Mouse (Mus musculus): Measurements from ENCODE around the gene Dnah2.
"Not testable (repeated sequence)": the region's sequence is repeated elsewhere in the genome, so short reads cannot be mapped to it uniquely, and the experiment has no call there.

Gene Dnah2

DNA sequence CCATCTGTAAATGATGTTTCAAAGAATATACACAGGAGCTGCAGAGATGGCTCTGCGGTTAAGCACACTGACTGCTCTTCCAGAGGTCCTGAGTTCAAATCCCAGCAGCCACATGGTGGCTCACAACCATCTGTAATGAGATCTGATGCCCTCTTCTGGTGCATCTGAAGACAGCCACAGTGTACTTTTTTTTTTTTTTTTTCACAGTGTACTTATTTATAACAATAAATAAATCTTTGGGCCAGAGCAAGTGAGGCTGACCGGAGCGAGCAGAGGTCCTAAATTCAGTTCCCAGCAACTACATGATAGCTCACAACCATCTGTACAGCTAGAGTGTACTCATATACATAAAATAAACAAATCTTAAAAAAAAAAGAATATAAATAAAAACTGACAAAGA is 18.6 kb downstream of the Dnah2 start:
- not testable (repeated sequence) for DNase-seq (ENCODE audit: low read depth, low spot score)

DNA sequence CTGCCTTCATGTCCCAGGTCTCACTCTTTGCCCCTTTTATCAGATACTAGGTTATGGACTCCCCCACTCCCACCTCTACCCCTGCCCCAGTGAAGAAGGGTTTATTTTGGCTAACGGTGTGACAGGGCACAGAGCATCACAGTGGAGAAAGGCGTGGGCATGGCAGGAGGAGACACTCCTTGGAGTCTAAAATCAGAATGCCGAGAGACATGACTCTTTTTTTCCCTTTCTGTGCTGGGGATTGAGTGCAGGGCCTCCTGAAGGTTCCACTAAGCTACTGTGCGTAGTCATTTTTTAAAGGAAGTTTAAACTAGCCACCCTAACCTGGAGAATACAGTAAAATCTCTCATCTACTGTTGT is 20.9 kb downstream of the Dnah2 start:
- no peak for DNase-seq (ENCODE audit: low read depth, low spot score)

DNA sequence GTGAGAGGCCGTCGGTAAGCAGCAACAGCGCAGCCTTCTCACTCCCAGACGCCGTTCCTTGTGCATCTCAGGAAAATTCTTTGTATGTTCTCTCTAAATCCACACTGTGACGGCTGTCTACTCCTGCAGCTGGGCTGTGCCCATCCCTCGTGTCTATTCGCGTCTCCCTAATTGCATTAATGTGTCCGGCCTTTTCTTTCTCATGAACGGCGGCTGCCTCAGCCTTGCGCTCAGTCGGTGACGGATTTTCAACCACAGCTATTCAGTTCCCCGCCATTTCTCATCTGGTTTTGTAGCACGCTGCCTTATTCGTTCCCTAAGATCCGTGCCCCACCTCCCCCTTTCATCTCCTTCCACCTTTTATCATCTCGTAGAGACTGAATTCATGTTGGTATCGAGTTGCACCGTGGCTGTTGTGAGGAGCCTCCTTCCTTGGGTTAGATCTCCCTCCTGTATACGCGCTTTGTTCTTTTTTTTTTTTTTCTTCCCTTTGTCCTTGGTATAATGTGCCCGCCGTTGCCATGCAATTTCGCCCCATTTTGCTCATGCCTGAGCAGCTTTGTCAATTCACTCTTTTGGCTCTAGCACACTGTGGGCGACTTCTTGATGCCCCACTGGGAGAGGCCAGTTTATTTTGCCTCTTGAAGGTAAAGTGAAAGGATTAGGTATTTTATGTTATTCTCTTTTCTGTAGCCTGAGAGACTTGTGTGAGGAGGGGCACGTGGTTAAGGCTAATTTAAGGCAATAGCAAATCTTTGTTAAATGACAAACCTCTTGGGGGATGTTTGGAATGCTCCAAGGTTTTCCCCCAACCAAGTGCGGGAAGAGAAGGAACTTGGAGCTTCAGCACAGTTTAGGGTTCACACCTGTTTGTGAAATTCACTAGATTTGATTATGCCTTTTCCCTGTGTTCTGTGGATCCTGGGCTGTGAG is 21.5 kb downstream of the Dnah2 start:
- DNase-seq (ENCODE audit: low read depth, low spot score) = peak; percentile 38

DNA sequence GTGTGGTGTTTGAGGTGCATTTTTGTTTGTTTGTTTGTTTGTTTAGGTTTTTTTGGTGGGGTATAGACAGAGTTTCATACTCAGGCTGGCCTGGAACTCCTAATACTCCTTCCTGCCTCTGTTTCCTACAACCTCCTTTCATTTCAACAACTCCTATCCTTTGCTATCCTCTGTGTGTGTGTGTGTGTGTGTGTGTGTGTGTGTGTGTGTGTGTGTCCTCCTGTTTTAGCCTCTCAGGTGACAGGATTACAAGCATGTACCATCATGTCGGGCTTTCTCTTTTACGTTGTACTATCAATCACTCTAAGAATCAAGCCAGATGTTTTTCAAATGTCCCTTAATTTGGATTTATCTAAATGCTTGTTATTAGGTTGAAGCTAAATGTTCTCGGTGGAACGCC is 22.3 kb downstream of the Dnah2 start:
- no peak for DNase-seq (ENCODE audit: low read depth, low spot score)

DNA sequence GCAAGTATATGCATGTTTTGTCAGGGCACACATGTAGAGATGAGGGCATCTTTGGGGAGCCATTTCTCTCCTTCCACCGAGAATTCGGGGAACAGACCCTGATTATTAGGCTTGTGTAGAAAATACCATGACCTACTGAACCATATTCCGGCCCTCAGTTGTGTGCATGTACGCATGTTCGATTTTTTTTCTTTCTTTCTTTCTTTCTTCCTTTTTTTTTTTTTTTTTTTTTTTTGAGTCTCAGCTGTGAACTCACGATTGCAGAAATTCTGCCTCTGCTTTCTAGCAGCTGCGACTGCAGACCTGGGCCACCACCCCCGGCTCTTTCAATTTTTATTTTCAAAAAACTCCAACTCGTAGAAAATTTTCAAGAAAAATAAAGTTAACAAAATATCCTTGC is 23.2 kb downstream of the Dnah2 start:
- no peak for DNase-seq (ENCODE audit: low read depth, low spot score)

DNA sequence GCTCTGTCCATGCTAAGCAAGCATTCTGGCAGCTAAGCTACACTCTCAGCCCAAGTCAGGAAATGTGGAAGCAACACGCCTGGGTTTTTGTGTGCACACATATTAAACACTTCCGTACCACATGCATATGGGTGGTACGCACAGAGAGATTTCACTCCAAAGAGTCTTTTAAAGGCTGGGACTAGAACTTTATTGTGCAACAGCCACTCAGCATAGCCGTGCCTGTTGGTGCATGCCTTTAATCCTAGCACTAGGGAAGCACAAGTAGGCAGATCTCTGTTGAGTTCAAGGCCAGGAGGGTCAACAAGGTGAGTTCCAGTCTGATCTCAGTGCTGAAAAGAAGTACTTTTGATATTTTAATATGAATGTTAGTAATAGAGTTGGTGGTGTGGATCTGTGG is 25.3 kb downstream of the Dnah2 start:
- no peak for DNase-seq (ENCODE audit: low read depth, low spot score)

DNA sequence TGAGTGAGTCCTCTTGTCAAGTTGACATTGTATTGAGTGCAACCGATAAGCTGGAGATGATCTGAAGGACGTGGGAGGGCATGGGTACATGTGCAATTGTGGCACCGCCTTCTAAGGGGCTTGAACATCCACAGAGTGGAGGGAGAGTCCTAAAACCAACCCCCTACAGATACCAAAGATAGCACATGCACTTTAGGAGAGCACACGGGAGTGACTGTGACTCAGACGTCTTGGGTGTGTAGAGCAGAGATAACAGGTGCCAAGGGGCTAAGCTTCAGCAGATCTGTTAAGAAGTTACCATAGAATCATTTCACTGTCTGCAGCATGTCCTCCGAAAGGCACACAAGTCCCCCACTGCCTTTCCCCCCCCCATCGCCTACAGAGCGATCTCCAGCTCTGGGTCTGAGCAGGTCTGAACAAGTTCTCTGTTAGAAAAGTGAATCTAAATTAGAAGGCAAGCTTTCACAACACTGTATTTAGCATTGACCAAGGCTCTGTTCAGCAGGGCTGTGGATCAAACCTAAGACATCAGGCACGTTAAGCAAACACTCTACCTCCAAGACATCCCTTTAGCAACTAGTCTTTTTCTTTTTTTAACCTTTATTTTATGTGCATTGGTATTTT is 27.3 kb downstream of the Dnah2 start:
- no peak for DNase-seq (ENCODE audit: low read depth, low spot score)

DNA sequence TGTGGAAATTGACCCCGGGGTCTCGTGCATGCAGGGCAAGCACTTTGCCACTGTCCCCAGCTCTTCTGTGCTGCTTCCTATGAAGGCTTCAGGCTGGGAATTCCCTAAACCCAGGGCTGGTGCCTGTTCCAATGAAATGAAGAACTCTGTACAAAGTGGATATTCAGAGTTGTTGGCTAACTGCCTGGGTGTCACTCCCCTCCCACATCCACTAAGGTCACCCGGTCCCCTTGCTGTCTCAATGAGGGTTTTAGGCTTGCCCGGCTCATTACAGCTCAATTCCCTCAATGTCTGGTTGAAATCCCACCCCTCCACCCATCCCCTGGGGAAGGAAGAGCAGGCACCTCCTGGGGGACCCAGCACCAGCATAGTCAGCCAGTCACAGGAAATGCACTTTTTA is 28.9 kb downstream of the Dnah2 start:
- no peak for DNase-seq (ENCODE audit: low read depth, low spot score)

DNA sequence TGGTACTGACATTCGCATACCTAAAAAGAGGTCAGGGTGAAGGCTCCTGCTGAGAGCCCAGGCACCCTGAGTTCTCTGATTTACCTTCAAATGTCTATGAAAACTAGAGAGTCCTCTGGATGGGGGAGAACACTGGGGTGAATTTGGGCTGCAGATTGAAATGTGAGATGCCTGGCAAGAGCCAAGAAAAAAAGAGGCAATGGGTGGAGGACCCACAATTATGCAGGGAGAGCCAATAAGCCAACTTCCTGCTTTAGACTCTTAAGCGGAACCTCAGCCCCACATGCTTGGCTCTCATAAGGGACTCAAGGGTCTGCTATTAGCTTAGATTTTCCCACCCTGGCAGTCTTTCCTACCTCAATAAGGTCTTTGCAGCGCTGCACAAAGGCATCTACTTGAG is 32.2 kb downstream of the Dnah2 start:
- DNase-seq (ENCODE audit: low read depth, low spot score) = no peak

DNA sequence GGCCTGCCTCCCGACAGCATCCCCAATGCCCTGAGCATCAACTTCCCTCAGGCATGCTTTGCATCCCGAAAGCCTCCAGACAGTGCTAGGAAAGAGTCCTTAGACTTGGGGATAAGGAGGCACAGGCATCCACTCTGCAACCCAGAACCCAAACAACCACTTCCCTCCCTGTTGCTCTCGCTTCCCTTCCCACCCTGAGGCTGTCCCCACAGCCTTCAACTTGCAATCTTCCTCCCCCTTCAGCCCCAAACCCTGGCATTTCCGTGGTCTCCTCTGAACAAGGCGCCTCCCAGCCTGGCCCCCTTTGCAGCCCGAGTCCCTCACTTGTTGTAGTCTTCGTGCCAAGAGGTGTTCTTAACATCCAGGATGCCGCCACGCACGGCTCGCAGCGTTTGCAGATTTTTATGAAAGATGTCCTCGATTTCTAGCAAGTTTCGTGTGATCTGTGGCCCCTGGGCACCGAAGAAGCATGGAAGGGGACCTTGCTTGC is 32.7 kb downstream of the Dnah2 start:
- no peak for DNase-seq (ENCODE audit: low read depth, low spot score)

DNA sequence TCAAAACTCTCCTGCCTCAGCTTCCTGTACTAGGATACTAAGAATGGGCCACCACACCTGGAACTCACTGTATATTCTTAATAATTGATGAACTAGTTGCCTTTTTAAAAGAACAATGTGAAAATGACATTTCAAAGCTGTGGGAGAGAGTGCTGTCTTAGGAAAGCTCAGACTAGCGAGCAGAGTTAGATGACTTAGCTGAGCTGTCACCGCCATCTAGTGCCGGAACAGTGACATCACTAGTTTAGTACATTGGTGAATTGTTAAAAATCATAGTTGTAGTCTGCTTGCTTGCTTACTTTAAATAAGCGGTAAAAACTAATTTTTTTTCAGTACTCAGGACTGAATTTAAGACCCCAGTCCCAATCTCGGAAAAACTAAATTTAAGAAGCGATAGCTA is 35.1 kb downstream of the Dnah2 start:
- peak; percentile 54 for DNase-seq (ENCODE audit: low read depth, low spot score)

DNA sequence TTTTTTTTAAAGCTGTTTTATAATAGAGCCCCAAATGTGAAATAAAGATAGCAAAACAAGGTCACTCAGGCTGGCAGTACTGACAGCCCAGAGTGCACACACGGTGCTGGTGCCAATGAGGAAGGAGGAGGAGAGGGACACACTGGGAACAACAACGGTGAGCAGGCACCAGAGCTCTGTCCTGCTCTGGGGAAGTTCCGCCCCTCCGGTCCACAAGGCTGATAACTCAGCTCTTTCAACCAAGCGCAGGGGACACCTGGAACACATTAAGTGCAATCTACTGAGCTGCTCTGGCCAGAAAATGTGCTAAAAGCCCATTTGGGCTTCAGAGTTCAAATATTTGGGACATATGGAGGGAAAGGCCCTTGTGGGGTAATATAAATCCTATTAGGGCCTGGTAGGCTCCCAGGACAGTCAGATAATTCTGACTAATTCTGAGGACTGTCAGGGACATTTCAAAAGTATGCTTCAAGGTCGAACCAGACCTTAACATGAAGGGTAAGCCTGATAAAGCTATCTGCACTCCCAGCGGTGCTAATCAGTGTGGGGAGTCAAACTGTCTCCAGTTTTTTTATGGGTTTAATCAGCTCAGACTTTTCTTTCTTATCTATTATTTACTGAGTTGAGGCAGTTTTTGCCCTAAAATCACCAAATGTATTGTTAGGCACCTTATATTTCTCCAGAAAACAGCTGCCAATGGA is 38.0 kb downstream of the Dnah2 start:
- peak; percentile 13 for DNase-seq (ENCODE audit: low read depth, low spot score)

DNA sequence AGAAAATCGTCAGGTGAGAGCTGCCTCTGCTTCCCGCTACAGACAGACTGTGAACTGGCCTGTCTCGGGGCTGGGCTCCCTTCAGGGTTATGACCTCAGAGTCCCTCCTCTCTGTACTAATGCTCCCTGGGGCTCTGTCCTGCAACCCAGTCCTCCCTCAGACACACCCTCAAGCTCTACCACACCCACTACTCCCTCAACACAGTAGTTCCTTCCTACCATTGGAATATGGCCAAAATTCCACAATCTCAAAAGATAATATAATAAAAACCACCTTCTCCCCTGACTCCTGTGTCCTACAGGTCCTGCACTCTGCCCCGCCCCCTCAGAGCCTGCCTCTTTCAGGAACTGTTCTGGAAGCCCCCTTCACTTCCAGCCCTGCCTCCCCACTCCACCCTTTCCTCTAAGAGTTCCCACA is 45.0 kb downstream of the Dnah2 start:
- DNase-seq (ENCODE audit: low read depth, low spot score) = no peak

DNA sequence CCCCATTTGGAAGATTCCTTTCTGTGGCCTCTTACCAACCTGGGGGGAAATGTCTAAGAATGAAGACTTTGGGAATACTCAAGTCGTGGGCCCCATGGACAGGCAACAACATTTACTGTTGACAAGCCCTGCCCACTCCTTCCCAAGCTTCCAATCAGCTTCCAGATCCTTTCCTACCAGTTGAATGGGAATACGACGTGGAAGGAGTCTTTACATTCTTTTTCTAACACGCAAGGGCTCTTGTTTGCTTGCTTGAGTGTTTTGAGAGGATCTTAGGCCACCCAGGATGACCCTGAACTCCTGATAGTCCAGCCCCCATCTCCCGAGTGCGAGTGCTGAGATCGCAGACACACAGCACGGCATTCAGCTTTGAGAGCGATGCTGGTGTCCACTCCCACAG is 47.4 kb downstream of the Dnah2 start:
- no peak for DNase-seq (ENCODE audit: low read depth, low spot score)

DNA sequence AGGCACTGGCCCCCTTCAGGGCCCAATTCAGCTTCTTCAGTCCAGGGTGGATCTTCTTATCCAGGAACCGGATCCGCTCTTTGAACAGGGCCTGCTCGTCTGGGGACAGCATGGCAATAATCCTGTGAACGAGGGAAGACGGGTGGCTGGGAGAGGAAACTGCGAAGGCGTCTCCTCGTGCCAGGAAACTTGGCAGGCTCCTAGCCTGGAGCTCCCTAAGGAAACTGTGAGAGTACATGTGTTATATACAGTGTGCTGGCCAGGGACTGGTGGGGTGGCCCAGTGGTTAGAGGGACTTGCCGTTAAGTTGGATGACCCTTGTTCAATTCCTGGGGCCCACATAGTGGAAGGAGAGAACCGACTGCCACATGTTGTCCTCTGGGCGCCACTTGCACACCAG is 49.8 kb downstream of the Dnah2 start:
- DNase-seq (ENCODE audit: low read depth, low spot score) = no peak

DNA sequence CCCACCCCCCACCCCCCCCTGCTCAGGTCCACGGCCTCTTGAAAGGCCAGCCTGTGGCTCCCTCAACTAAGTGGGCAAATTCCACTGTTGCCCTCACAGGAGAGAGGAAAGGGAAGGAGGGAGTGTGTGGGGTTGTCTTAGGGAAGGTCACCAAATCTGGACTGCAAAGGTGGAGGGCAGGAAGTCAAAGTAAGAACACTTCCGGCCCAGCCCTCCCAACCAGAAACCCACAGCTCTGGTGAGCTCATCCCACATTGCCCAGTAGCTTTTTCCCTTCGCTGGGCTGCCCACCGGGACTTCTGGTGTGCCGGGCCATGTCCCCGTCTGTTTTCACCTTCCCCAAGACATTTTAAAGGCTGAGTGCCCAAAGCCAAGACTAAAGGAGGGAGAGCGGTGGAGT is 57.2 kb downstream of the Dnah2 start:
- DNase-seq (ENCODE audit: low read depth, low spot score) = no peak

DNA sequence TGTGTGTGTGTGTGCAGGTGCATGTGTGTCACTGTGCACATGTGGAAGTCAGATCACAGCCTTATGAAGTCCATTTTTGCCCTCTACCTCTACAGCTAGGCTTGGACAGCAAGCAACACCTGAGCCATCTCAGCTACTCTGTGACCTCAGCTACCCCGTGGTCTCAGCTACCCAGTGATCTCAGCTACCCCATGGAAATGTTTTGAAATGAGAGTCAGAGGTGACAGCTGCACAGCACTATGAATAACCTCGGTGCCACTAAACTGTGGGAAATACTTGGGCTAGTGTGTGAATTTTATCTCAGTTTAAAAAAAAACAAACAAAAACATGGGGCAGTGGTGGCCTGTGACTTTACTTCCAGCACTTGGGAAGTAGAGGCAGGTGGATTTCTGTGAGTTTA is 58.0 kb downstream of the Dnah2 start:
- DNase-seq (ENCODE audit: low read depth, low spot score) = no peak

DNA sequence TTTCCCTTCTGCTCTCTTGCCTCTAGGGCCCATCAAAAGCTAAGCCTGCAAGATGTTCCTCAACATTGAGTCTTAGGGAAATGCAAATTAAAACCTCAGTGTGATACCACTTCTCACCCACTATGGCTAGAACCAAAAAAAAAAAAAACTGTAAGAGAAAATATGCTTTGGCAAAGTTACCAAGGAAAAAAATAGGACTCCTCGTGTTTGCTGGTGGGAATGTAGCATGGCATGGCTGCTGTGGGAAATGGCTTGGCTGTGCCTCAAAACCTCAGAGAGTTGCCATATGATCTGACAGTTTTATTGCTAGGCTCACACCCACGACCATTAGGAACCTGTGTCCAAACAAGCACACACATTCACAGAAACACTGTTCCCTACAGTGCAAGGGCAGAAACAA is 61.4 kb downstream of the Dnah2 start:
- DNase-seq (ENCODE audit: low read depth, low spot score) = no peak

DNA sequence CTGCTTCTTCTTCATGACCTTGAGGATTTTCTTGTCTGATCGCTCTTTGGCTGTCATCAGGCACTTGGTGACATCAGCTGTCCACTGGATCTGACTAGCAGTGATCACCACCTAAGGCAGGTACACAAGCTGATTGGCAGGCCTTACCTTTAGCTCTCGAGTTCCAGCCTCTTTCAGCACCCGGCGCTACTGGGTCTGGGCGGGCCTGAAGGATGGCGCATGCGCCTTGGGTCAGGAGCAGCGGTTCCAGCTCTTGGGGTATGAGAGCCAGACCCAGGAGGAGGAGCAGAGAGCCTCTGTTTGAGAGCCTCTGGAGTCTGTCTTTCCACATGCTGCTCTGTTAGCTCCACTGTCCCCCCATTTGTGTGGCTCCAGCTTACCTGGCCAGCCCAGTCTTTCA is 71.3 kb downstream of the Dnah2 start:
- no peak for DNase-seq (ENCODE audit: low read depth, low spot score)

DNA sequence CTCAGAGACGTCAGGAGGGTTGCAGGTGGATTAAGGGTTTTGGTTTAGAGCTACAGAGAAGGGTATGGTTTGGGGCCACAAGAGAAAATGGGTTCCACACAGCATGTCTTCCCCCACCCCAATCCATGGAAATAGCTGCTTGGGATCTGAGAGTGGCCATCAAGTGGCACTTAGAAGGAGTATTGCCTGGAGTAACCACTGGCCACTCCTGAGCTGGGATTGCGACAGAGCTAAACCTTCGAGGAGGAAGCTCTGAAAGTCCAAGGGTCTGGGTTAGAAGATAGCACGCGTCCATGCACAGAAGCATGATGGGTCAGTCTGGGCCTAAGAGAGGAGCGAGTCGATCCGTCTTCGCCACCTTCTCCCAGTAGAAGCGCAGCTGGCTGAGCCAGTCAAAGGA is 72.1 kb downstream of the Dnah2 start:
- no peak for DNase-seq (ENCODE audit: low read depth, low spot score)

DNA sequence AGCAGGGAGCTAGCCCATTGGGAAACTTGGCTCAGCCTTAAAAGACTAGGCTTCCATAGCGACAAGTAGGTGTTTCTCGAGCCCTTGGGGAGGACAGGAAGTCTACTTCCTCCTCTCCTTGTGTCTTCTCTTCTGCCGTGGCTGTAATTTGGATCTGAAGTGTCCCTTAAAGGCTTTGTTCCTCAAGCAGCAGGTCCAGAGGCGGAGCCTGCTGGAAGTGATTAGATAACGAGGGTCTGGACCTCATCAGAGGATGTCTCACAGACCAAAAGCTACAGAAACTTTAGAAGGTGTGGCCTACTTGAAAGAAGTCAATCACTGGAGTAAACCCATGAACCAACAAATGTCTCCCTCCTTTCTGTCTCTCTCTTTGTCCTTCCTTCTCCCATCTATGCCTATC is 74.2 kb downstream of the Dnah2 start:
- no peak for DNase-seq (ENCODE audit: low read depth, low spot score)

DNA sequence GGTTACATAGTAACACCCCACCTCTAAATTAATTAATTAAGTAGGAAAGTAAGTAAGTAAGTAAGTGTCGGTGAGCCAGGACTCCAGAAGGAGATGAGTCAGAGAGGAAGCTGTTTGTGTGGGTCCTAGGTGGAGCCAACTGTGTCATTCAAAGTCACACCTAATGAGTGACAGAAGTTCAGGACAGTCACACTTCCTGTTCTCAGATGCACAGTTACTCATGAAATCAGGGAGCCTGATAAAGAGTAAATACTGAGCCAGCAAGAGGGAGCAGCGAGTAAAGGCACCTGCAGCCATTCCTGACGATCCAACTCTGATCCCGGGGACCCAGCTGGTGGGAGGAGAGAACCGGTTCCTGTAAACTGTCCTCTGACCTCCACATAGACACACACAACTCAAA is 76.2 kb downstream of the Dnah2 start:
- no peak for DNase-seq (ENCODE audit: low read depth, low spot score)

DNA sequence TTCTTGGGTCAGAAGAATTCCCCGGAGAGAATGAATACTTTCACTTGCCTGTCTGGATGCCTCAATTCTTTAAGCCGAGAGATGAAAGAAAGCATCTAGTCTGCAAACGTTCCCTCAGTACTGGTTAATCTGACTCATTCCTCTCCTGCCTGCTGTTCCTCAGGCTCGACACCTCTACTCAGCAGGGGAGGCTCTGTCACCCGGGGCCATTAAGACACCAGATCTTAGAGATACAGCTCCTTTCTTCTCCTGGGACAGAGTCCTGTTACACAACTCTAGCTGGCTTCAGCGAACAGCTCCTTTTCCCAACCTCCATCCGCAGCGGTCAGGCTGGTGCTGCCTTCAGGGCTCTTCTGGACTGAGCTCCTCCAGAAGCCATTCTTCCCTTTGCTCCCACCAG is 77.4 kb downstream of the Dnah2 start:
- no peak for DNase-seq (ENCODE audit: low read depth, low spot score)
